Mouse (Mus musculus) natural killer cell, adult 2 months (primary cell): ENCODE results near the gene Sp8.

Experiments
- DNase-seq, 2 experiments: peaks; one replicate each; pipeline ENCODE4 v3.0.0; 2022; ENCODE audit warnings: low spot score in 2 of 2

Sp8 gene

DNA sequence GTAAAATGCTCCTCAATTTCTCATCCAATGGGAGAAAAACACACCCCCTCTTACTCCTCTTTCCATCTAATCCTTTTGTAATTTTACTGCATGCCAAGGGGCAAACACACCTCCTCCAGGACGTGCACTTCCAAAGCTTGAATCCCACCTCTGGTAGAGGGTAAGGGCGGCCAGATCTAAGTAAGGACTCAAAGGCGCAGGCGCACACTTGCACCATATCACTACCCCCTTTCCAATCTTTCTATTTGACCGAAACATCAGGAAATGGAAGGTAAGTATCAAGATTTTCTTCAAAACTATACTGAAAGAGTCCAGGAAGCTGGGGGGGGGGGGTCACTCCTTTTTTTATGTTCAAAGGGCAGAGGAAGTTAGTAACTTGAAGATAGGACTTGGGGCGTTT lies at the start of gene Sp8:
TSS of gene Sp8 (plus strand) at position 109 of the 400 bp plus-strand sequence.
- DNase-seq: no peak

DNA sequence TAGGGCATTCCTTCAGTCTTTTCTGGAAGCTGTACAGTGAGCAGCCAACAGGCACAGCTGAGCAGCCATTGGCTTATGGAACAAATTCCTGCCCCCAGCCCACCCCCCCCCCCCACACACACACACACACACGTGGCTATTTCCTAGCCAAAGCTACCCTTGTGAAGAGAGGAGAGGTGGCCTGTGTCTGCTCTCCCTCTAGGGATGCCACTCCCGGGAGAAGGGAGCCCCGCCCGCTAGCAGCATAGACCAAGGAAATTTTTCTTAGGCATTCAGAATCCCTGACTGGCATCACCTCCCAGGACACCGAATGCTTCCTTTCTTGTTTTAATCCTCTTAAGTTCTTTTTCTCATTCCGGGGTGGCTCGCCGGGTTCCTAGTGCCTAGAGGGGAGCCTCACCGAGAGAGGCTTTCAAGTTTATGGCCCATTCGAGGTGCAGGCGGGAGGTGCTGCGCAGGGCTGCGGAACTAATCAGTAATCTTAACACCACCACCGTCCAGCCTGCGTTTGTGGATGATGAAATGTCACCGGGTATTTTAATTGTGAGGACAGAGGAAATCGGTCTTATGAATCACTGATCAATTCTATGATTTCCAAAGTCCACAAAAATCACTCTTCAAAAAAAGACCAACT lies 34.7 kb upstream of the Sp8 start:
- DNase-seq: no peak

GRCm38 (mm10) chr12:118814561-118814960 lies 31.6 kb upstream of the Sp8 start:
- no peak for DNase-seq

- DNase-seq: no peak
Measured at GRCm38 (mm10) chr12:118816156-118816555, 30.0 kb upstream of the Sp8 start.

DNA sequence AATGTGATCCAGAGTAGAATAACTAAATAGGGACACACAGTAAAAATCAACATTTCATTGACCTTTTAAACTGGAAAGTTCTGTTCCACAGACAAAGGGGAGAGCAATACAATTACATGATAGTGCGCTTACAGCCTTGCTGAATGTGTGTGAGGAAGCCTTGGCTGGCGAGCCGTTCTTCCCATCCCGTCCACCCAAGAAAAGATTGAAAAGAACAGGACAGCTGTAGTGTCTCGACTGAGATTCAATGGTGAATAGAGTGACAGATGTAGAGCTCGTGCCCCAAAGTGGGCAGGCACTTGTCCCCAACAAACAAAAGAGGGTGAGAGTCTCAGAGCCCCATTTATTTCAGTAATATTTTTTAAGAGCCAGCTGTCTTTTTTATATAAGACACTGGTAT lies 16.2 kb upstream of the Sp8 start:
- DNase-seq: no peak

DNA sequence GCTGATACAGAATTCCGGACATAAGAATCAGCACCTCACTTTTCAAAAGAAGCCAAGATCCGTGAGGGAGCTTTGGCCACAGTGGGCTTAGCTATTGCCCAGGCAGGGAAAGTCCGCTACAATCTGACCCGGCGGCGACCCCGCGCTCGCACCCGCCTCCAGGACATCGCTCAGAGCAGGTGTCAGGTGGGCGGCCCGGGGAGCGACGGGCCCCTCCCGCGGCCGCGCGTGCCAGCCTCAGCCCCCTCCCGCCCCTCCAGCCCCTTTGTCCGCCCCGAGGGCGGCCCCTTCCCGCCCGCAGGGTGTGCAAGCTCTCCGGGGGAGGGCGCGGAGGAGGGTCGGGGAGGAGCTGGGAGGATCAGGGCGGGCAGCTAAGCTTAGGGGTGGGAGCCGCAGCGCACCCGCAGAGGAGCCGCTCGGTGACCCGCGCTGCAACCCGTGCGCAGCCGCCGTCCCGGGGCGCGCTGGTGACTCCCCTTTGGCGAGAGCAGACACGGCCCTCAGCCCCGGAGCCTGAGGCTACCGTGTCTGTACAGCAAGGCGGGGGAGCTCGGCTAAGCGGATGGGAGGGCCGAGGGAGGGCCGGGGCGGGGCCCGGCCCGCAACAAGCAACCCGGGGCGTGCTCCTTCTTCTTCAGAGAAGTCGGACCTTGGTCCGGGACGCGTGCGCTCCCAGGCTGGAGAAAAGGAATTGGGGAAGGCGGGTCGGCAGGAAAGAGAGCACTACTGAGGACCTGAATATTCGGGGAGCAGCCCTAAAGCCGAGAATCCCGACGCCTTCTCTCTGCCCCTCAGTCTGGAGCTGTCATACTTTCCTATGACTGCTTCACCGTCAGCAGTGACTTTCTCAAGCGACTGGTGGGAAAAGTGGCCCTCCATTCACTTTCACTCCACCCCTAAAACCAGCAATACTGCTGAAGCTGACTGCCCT lies 9.5 kb upstream of the Sp8 start:
- DNase-seq: no peak

GRCm38 (mm10) chr12:118837361-118837760 lies 8.8 kb upstream of the Sp8 start:
- no peak for DNase-seq

DNA sequence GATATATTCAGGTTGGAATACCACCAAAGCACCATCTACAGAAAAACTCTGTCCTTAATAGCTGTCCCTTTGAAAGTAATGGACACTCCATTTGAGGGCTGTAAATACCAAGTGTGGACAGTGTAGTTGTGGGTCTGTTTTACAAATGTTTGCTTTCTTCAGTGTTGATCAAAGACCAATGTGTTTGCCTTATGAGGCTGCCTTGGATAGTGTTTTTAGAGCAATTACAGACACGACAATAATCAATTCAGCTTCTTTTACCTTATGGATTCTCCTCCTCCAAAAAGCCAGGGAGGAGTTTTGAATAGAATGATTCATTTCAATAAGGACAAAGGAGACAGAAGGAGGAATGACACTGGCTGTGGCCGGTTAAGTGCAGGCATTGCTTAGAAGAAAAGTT lies 7.9 kb upstream of the Sp8 start:
- DNase-seq: no peak

GRCm38 (mm10) chr12:118839398-118839797 lies 6.7 kb upstream of the Sp8 start:
- no peak for DNase-seq

- DNase-seq: no peak
Measured at GRCm38 (mm10) chr12:118840301-118840700, 5.8 kb upstream of the Sp8 start.

DNA sequence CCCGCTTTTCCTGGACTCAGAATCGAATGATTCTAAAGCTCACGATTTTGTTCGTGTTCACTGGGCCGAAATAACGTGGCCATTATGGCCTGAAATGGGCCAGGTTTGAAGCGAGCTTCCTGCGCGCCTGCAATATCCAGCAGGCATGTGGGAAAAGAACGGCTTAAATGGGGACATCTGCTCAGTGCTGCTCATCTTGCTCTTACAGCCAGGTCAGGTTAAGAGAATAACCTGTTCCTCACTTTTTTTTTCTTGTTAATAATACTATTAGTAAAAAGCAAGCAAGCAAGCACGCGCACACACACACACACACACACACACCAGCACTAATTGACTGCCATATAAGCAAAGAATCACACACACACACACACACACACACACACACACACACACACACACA lies 5.3 kb upstream of the Sp8 start:
- no peak for DNase-seq

DNA sequence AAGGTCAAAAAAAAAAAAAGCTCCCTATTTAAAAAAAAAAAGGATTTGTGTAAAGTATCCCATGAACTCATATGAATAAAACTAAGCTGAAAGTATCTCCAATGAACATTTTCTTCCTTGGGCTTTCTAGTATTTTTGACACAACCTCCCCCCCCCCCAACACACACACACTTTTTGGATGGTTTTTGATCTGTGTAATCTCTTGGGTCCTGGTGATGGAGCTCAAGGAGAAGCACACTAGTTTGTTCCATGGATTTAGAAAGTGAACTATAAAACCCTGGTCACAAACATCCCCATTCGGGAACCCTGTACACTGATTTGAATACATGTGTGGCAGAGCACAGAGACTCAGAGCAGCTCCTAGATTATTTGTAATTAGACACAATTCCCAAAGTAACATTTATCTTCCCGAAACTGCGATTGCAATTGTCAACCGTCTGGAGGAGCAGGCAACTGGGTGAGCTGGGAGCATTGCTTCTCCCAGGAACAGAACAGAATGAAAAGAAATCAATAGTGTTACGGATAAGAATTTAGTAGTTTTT lies 4.7 kb upstream of the Sp8 start:
- DNase-seq: no peak

- no peak for DNase-seq
Measured at GRCm38 (mm10) chr12:118841971-118842550, 4.1 kb upstream of the Sp8 start.

DNA sequence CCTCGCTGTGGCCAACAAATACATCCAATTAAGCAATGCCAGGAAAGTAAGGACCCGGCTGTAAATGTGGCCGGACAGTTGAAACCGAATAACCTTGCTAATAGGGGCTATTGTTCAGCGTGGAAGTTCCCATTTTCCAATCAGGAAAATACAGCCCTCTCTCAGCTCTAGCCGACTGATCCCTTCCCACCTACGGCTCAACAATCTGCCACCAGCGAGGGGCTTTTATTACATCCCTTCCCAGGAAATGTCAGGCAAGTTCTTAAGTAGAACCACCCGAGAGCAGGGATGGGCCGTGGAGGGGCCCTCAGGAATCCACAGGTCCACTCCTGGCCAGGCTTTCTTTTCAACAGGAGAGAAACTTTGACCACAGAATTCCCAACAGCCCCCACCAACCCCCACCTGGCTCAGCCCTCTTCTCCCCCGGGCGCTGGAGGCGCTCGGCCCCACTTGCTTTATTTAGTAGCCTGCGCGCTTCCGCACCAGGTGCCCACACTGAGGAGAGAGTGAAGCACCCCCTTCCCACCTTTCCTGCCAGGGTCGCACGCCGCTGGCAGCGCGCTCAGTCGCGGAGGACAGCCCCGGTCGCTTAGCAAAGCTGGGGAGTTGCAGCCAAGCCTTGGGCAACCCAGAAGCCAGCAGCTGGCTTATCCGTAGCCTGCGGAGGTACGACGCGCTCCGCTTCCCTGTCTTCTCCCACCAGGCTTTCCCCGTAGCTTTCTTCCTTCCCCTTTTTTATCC lies 3.3 kb upstream of the Sp8 start:
- DNase-seq: no peak

GRCm38 (mm10) chr12:118844111-118844510 lies 2.0 kb upstream of the Sp8 start:
- DNase-seq: no peak

GRCm38 (mm10) chr12:118844841-118845240 lies 1.3 kb upstream of the Sp8 start:
- DNase-seq: no peak

DNA sequence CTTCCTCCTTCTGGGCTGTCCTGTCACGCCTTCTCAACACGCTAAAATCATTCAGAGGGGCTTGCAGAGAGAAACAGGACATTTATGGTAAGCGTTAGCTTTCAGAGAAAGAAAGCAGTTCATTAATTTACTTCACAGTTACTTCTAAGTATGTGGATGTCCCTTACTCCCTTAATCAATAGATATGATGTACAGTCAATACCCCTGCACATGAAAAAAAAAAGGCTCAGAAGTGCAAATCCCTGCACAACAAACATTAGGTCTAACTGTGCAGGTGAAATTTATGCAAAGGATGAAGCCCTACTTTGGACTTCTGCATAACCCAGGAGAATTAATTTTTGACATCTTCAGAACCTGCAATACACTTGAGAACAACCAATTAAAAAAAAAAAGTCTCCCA lies 778 bp upstream of the Sp8 start:
- DNase-seq: no peak

DNA sequence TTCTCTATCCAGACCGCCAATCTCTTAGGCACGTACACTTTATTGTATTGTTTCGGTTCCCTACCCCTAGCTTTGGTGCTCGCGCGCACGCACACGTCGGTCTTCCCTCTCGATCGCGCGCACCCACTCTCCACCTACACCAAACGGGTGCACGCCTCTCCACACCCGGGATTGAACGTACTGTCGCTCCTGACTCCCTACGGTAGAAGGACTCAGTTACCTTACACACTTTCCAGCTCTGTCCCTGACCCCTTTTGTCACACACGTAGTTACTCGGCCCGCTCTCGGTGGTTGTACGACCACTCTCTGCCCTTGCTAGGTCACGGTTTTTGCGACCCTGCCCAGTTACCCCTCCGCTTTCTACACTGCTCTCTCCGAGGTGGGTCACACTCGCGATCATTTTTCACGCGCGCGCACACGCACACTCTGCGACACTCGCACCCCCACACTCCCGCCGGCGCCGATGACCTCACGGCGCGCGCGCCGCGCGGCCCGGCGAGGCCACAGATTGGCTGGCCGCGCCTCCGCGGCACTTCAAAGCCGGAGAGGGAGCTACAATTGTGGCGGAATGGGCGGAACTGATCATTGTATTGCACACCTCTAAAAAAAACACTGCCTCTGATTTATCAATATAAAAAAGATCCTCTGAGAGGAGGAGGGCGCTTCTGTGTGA lies 656 bp downstream of the Sp8 start:
- DNase-seq: peak in 1 of 2 experiments; percentile 18

DNA sequence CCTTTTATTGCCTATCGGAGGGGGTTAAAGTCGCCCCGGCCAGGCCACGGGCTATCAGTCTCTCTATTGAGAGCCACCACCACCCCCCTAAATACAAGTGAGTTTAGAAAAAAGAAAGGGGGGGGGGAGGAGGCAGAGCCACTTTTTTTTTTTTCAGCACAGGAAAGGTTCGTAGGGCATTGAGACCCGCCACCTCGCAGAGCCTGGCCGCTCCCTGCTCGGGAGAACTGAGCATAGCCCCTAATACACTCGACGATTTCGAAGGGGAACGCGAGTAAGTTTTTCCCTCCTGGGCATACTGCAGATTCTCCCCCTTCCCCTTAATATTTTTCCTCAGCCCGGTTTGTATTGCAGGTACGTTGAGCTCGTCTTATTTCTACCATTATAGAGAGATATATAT lies 1.3 kb downstream of the Sp8 start:
- DNase-seq: no peak

- DNase-seq: no peak
Measured at GRCm38 (mm10) chr12:118847861-118848495, 1.8 kb downstream of the Sp8 start.
